ENCODE assay signal across 16 mouse cellular contexts in genomic region chr3:130687051-130687450, GRCm38 (mm10).
"Had no signal": no experiment of that assay in that cellular context is flagged by ENCODE, and none has a peak within 500 bp of the region (broad histone marks: within the 10 kb centered on the region; RNA-seq: fewer than 3 reads in every experiment).

No protein-coding gene starts in this region.

- H3K4me3 ChIP-seq: neural tube, embryonic 13.5 days; neural tube, embryonic 15.5 days; stomach, embryonic 15.5 days had no signal

- H3K4me2 ChIP-seq: neural tube, embryonic 13.5 days; neural tube, embryonic 15.5 days; stomach, embryonic 15.5 days had no signal

- H3K36me3 ChIP-seq: neural tube, embryonic 13.5 days; neural tube, embryonic 15.5 days; stomach, embryonic 15.5 days had no signal

- H3K27me3 ChIP-seq: neural tube, embryonic 15.5 days; stomach, embryonic 15.5 days had no signal

- DNase-seq: retina, postnatal 1 day; right cerebral cortex, adult 18-20 months; right cerebral cortex, postnatal 14 days; right cerebral cortex, postnatal 25 days; right cerebral cortex, postnatal 4 days; spleen, adult 18-20 months; thymus, adult 18-20 months; thymus, adult 2 months; thymus, postnatal 14 days; thymus, postnatal 25 days; thymus, postnatal 36 days; thymus, postnatal 4 days had no signal

- H3K27ac ChIP-seq: neural tube, embryonic 13.5 days; neural tube, embryonic 15.5 days; stomach, embryonic 15.5 days; stomach, postnatal 0 days had no signal

- H3K9ac ChIP-seq: neural tube, embryonic 13.5 days; neural tube, embryonic 15.5 days; stomach, embryonic 15.5 days had no signal

- H3K9me3 ChIP-seq: neural tube, embryonic 13.5 days; neural tube, embryonic 15.5 days; stomach, embryonic 15.5 days had no signal
